Mouse (Mus musculus) CH12.LX (cell line): ENCODE data around the gene Rragc. TPM values are rescaled to one million over a fixed set of nuclear protein-coding genes. Genes with fewer than 3 reads are reported as not detected.

Source experiments
- DNase-seq: peaks from one replicate; pipeline ENCODE4 v3.0.0-alpha.2; 2013; ENCODE audit errors: extremely low read depth
- H3K27ac ChIP-seq: 2 replicates; pipeline ENCODE4 v1.5.1; 2012; ENCODE audit warnings: low read depth, mild to moderate bottlenecking, control low read depth, moderate library complexity; ENCODE audit not compliant: insufficient read depth
- H3K27me3 ChIP-seq: replicated peaks from 2 replicates; pipeline ENCODE3; 2012; ENCODE audit warnings: inconsistent platforms
- H3K36me3 ChIP-seq, 2 experiments: replicated peaks in 1 of 2; 2 replicates each; pipeline versions ENCODE3 to v1.6.1; 2012; ENCODE audit warnings: inconsistent platforms in 1 of 2, low read length in 1 of 2, mild to moderate bottlenecking in 1 of 2, mixed read lengths in 1 of 2, moderate library complexity in 1 of 2; ENCODE audit not compliant: control insufficient read depth in 1 of 2, insufficient read depth in 1 of 2
- H3K4me1 ChIP-seq, 2 experiments: 2 replicates each; pipeline ENCODE4 v1.6.1; 2012; ENCODE audit warnings: inconsistent platforms in 1 of 2, moderate library complexity in 1 of 2; ENCODE audit not compliant: insufficient read depth in 2 of 2, control insufficient read depth in 1 of 2
- H3K4me2 ChIP-seq: 2 replicates; pipeline ENCODE4 v1.6.1; 2012; ENCODE audit warnings: low read depth, mild to moderate bottlenecking, control low read depth; ENCODE audit not compliant: poor library complexity, insufficient read depth, severe bottlenecking
- H3K4me3 ChIP-seq, 3 experiments: fragments of 150-350 bp in 1 of 3; sonication (generic) in 1 of 3; replicated peaks in 1 of 3; 2 replicates each; pipeline versions ENCODE3 to v1.5.1; 2011 to 2012; ENCODE audit warnings: low read depth in 2 of 3, low read length in 2 of 3, mild to moderate bottlenecking in 2 of 3, moderate library complexity in 2 of 3, control low read depth in 1 of 3, improper control_type of control experiment in 1 of 3, inconsistent platforms in 1 of 3, mixed read lengths in 1 of 3; ENCODE audit not compliant: poor library complexity in 1 of 3
- H3K79me2 ChIP-seq: replicated peaks from 2 replicates; pipeline ENCODE4 v1.6.1; 2012; ENCODE audit warnings: mild to moderate bottlenecking, moderate library complexity; ENCODE audit not compliant: control insufficient read depth, poor library complexity, insufficient read depth, severe bottlenecking; ENCODE audit errors: extremely low read depth
- H3K9ac ChIP-seq: 2 replicates; pipeline ENCODE4 v1.6.1; 2012; ENCODE audit warnings: low read depth, mild to moderate bottlenecking, control low read depth, moderate library complexity; ENCODE audit not compliant: insufficient read depth
- H3K9me3 ChIP-seq: replicated peaks from 2 replicates; pipeline ENCODE3; 2012; ENCODE audit warnings: low read length, inconsistent platforms, mixed read lengths
- CHD1 ChIP-seq: IDR thresholded peaks from 2 replicates; pipeline ENCODE4 v1.6.1; 2012; ENCODE audit warnings: low read depth, low read length, improper control_type of control experiment, inconsistent platforms
- ELF1 ChIP-seq: IDR thresholded peaks from 2 replicates; pipeline ENCODE4 v1.6.1; 2014; ENCODE audit warnings: low read depth, mild to moderate bottlenecking, inconsistent platforms, low read length, improper control_type of control experiment
- EP300 ChIP-seq: IDR thresholded peaks from 2 replicates; pipeline ENCODE4 v1.6.1; 2011; ENCODE audit warnings: low read length, improper control_type of control experiment
- ETS1 ChIP-seq: conservative IDR thresholded peaks from 2 replicates; pipeline ENCODE4 v1.6.1; 2012; ENCODE audit warnings: low read depth, mild to moderate bottlenecking, inconsistent platforms, low read length, improper control_type of control experiment, moderate library complexity
- GABPA ChIP-seq: IDR thresholded peaks from 2 replicates; pipeline ENCODE4 v1.6.1; 2012; ENCODE audit warnings: low read depth, low read length, improper control_type of control experiment, inconsistent platforms; ENCODE audit not compliant: insufficient replicate concordance
- IRF4 ChIP-seq: IDR thresholded peaks from 2 replicates; pipeline ENCODE4 v1.6.1; 2014; ENCODE audit warnings: low read depth, mild to moderate bottlenecking, inconsistent platforms, low read length, improper control_type of control experiment
- JUND ChIP-seq: conservative IDR thresholded peaks from 2 replicates; pipeline ENCODE4 v1.6.1; 2011; ENCODE audit warnings: low read depth, low read length, improper control_type of control experiment
- KAT2A ChIP-seq: IDR thresholded peaks from 2 replicates; pipeline ENCODE4 v1.6.1; 2012; ENCODE audit warnings: low read length, improper control_type of control experiment, inconsistent platforms; ENCODE audit not compliant: insufficient replicate concordance
- MAFK ChIP-seq: IDR thresholded peaks from 2 replicates; pipeline ENCODE4 v1.6.1; 2011; ENCODE audit warnings: low read length, improper control_type of control experiment; ENCODE audit not compliant: insufficient replicate concordance
- MAX ChIP-seq: IDR thresholded peaks from 2 replicates; pipeline ENCODE4 v1.6.1; 2011; ENCODE audit warnings: low read length, improper control_type of control experiment
- MYC ChIP-seq: IDR thresholded peaks from 2 replicates; pipeline ENCODE4 v1.6.1; 2011; ENCODE audit warnings: low read depth, mild to moderate bottlenecking, improper control_type of control experiment, low read length
- NELFE ChIP-seq: IDR thresholded peaks from 2 replicates; pipeline ENCODE4 v1.6.1; 2011; ENCODE audit warnings: low read depth, low read length, improper control_type of control experiment
- NRF1 ChIP-seq: IDR thresholded peaks from 2 replicates; pipeline ENCODE4 v1.6.1; 2014; ENCODE audit warnings: low read depth, mild to moderate bottlenecking, inconsistent platforms, low read length, improper control_type of control experiment, moderate library complexity
- POLR2A ChIP-seq: IDR thresholded peaks from 2 replicates; pipeline ENCODE4 v1.6.1; 2011; ENCODE audit warnings: low read depth, mild to moderate bottlenecking, improper control_type of control experiment, low read length
- RAD21 ChIP-seq: IDR thresholded peaks from 2 replicates; pipeline ENCODE4 v1.6.1; 2011; ENCODE audit warnings: low read depth, mild to moderate bottlenecking, low read length, improper control_type of control experiment, moderate library complexity
- SMC3 ChIP-seq: IDR thresholded peaks from 2 replicates; pipeline ENCODE4 v1.6.1; 2011; ENCODE audit warnings: low read depth, low read length, improper control_type of control experiment
- UBTF ChIP-seq: IDR thresholded peaks from 2 replicates; pipeline ENCODE4 v1.6.1; 2012; ENCODE audit warnings: low read depth, mild to moderate bottlenecking, inconsistent platforms, low read length, improper control_type of control experiment, moderate library complexity
- USF1 ChIP-seq: IDR thresholded peaks from 2 replicates; pipeline ENCODE4 v1.6.1; 2014; ENCODE audit warnings: low read depth, mild to moderate bottlenecking, inconsistent platforms, low read length, improper control_type of control experiment
- USF2 ChIP-seq: conservative IDR thresholded peaks from 2 replicates; pipeline ENCODE4 v1.6.1; 2011; ENCODE audit warnings: low read depth, low read length, improper control_type of control experiment
- ZC3H11A ChIP-seq: IDR thresholded peaks from 2 replicates; pipeline ENCODE4 v1.6.1; 2012; ENCODE audit warnings: low read depth, mild to moderate bottlenecking, inconsistent platforms, low read length, improper control_type of control experiment
- ZNF384 ChIP-seq: IDR thresholded peaks from 2 replicates; pipeline ENCODE4 v1.6.1; 2012; ENCODE audit warnings: low read depth, low read length, improper control_type of control experiment, inconsistent platforms
- dilution Hi-C: fragments of 300-500 bp; cut with MboI; formaldehyde crosslinking; loops from 2 replicates; pipeline ENCODE4 v1.14.3; 2020; ENCODE audit warnings: low sequenced_read_pairs; ENCODE audit not compliant: extremely low pct_unique_long_range_greater_than_20kb, extremely low pct_ligation_motif_present
- in situ Hi-C: fragments of 300-500 bp; cut with MboI; formaldehyde crosslinking; loops from 3 replicates; pipeline ENCODE4 v1.14.3; 2019; ENCODE audit warnings: low sequenced_read_pairs, low pct_ligation_motif_present, low pct_unique_long_range_greater_than_20kb, mixed read lengths
- polyA plus RNA-seq: library from polyadenylated mRNA; unstranded; fragments of >175 nt; gene quantifications from 2 replicates; pipeline ENCODE4 v1.2.1, GENCODE M21; 2012; ENCODE audit warnings: low read depth; ENCODE audit not compliant: insufficient read length
- total RNA-seq, 2 experiments: library from RNA; depleted of rRNA; stranded (reverse); fragments of 300-350 nt in 1 of 2; fragments of >200 nt in 1 of 2; gene quantifications; 2 replicates each; pipeline ENCODE4 v1.2.3; 2012 to 2014

Rragc gene
- total and polyA plus RNA-seq, 3 experiments, result 24.0 to 67.6 (median 49.1) TPM

DNA sequence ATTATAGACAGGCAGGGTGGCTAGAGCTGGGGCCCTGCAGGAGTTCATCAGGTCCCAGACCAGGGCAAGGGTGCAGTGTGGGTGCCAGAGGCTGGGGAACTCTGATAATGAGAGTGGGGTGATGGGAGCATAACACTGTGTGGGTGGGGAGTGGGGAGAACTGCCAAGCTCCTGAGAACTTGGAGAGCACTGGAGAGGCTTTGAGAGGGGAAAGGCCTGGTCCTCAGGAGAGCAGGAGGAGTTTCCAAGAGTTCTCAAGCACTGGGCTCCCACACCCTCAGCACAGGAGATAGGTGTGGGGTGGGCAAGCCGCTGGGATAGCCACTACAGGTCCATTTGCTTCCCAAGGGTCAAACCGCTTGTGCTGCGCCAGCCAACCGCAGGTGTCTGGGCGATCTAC lies 23.5 kb upstream of the Rragc start:
- TF ChIP-seq GABPA, result no peak
- TF ChIP-seq UBTF, result no peak
- no peak for TF ChIP-seq NELFE
- TF ChIP-seq RAD21, result no peak
- TF ChIP-seq SMC3, result no peak
- TF ChIP-seq JUND, result no peak
- TF ChIP-seq MAX, result no peak
- TF ChIP-seq MAFK, result no peak
- no peak for TF ChIP-seq ZC3H11A
- TF ChIP-seq IRF4, result no peak
- TF ChIP-seq CHD1, result no peak
- dilution Hi-C loops, result no loop called here

DNA sequence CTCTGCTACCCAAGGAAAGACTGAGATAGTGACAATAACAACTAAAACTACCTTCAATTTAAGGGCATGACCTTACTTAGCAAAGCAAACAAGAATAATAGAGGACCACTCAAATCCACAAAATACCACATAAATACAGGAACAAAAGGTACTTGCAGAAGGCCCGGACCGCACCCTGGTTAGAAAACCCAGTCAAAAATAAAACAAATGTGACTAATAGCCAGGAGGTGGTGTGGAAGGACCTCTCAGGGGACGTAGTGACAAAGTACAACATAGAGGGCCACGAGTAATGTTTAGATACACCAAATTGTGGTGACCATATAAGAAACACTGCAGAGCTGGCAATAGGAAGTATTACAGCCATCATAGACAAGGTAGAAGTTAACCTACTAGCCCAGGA lies 23.0 kb upstream of the Rragc start:
- no peak for TF ChIP-seq ELF1
- no peak for TF ChIP-seq USF1
- TF ChIP-seq MAX, result no peak
- TF ChIP-seq UBTF, result no peak
- TF ChIP-seq KAT2A, result no peak
- no peak for TF ChIP-seq USF2
- no peak for TF ChIP-seq ETS1
- TF ChIP-seq EP300, result no peak
- no peak for TF ChIP-seq CHD1
- TF ChIP-seq NRF1, result no peak
- TF ChIP-seq ZNF384, result no peak
- no peak for TF ChIP-seq GABPA
- TF ChIP-seq MYC, result no peak
- TF ChIP-seq POLR2A, result no peak
- TF ChIP-seq RAD21, result no peak
- no peak for TF ChIP-seq SMC3
- no peak for TF ChIP-seq JUND
- Histone ChIP-seq H3K79me2 (no peaks in the 10 kb centered on the region), H3K4me2 (no peak overlapping the region), H3K9ac (no peak overlapping the region), H3K4me3 (no peak overlapping the region), H3K4me1 (no peaks in the 10 kb centered on the region), H3K27ac (no peak overlapping the region), H3K9me3 (no peaks in the 10 kb centered on the region), H3K27me3 (peaks cover 8% of the 10 kb centered on the region), H3K36me3 (peaks cover 0 to 2% of the 10 kb centered on the region in 2 experiments)
- in situ Hi-C loops, result no loop called here
- dilution Hi-C loops, result no loop called here
- DNase-seq, result no peak

More for the DNA sequence above, 23.5 kb upstream of the Rragc start:
- no peak overlapping the region for H3K9ac ChIP-seq
- no peaks in the 10 kb centered on the region for H3K79me2 ChIP-seq
- no peak overlapping the region for H3K27ac ChIP-seq
- H3K36me3 ChIP-seq, result no peaks in the 10 kb centered on the region
- H3K4me1 ChIP-seq, result no peaks in the 10 kb centered on the region
- in situ Hi-C loops, result no loop called here
- no peaks in the 10 kb centered on the region for H3K9me3 ChIP-seq
- DNase-seq, result no peak
- peaks cover 11% of the 10 kb centered on the region for H3K27me3 ChIP-seq
- no peak overlapping the region for H3K4me3 ChIP-seq
- H3K4me2 ChIP-seq, result no peak overlapping the region
